Mouse (Mus musculus) heart, adult 2 months (tissue): ENCODE results near the gene Kcnc1. TPM values are rescaled to one million over a fixed set of nuclear protein-coding genes. Genes with fewer than 3 reads are reported as not detected.

Source experiments
- DNase-seq, 2 experiments: peaks; one replicate each; pipeline ENCODE4 v3.0.0; 2021
- H3K27ac ChIP-seq: fragments of 200-600 bp; 2 replicates; pipeline ENCODE4 v1.8.1; 2022
- H3K27me3 ChIP-seq: fragments of 200-500 bp; 2 replicates; pipeline ENCODE4 v1.6.1; 2012; ENCODE audit warnings: mild to moderate bottlenecking, low read length, inconsistent platforms, mixed read lengths; ENCODE audit not compliant: control insufficient read depth, insufficient read depth
- H3K36me3 ChIP-seq: fragments of 200-500 bp; 2 replicates; pipeline ENCODE4 v1.6.1; 2012; ENCODE audit warnings: low read length, inconsistent platforms; ENCODE audit not compliant: control insufficient read depth, insufficient read depth
- H3K4me1 ChIP-seq: fragments of 200-500 bp; 2 replicates; pipeline ENCODE4 v1.6.1; 2011; ENCODE audit warnings: low read length; ENCODE audit not compliant: control insufficient read depth, insufficient read depth
- H3K4me3 ChIP-seq: fragments of 200-600 bp; 2 replicates; pipeline ENCODE4 v1.8.1; 2022
- H3K79me2 ChIP-seq: fragments of 200-500 bp; replicated peaks from 2 replicates; pipeline ENCODE4 v1.6.1; 2012; ENCODE audit warnings: mild to moderate bottlenecking, inconsistent platforms, low read length, moderate library complexity, mixed read lengths; ENCODE audit not compliant: control insufficient read depth, insufficient read depth
- H3K9ac ChIP-seq: fragments of 200-500 bp; 2 replicates; pipeline ENCODE4 v1.6.1; 2012; ENCODE audit warnings: low read depth, mild to moderate bottlenecking, control low read depth, inconsistent platforms, low read length, mixed read lengths
- CTCF ChIP-seq: fragments of 200-600 bp; IDR thresholded peaks from 2 replicates; pipeline ENCODE4 v1.8.1; 2022; ENCODE audit warnings: antibody characterized with exemption, mild to moderate bottlenecking, moderate library complexity
- EP300 ChIP-seq: fragments of 200-500 bp; IDR thresholded peaks from 2 replicates; pipeline ENCODE4 v1.6.1; 2011; ENCODE audit warnings: low read depth, low read length, control low read depth; ENCODE audit not compliant: insufficient read depth
- POLR2A ChIP-seq: fragments of 200-500 bp; IDR thresholded peaks from 2 replicates; pipeline ENCODE4 v1.6.1; 2011; ENCODE audit warnings: mild to moderate bottlenecking, low read depth, low read length, control low read depth; ENCODE audit not compliant: insufficient read depth
- WGBS: fragments of 180-500 bp; shearing (Covaris S2); methylation state at CpG from one replicate; pipeline ENCODE4 v1.1.7; 2018; 5-methylcytosine and 5-hydroxymethylcytosine counted together
- intact Hi-C: fragments of 180-260 bp; cut with DNase I; formaldehyde crosslinking; loops from one replicate; pipeline ENCODE4 v1.15.1; 2025
- polyA plus RNA-seq: library from polyadenylated mRNA; depleted of rRNA; stranded (reverse); fragments of >200 nt; gene quantifications from 2 replicates; pipeline ENCODE4 v1.2.3, GENCODE M21; 2012
- total RNA-seq, 2 experiments: library from RNA; stranded (reverse); gene quantifications; 2 replicates each; pipeline ENCODE4 v1.2.3; 2021

The Kcnc1 gene
- total and polyA plus RNA-seq, 3 experiments, result 0.09 to 0.21 (median 0.10) TPM

DNA sequence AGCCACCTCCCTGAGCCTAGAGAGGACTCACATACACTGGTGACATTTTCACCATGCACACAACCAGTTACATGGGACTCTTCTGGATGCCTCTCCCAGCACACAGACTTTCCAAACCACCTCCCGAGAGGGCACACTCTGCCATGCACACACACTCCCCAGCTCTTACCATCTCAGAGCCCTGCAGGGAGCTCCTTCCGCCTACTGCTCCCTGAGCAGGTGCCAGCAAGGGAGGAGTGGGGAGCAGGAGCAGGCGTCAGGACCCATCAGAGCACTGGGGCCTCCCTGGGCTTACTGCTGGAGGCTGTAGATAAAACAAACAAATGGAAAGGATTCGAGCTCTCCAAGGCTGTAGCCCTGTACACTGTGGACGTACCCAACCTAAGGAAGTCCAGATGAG is 25.2 kb downstream of the Kcnc1 start:
- intact Hi-C loops, result no loop called here
- Histone ChIP-seq H3K9ac (no peak overlapping the region), H3K27me3 (no peaks in the 10 kb centered on the region), H3K79me2 (no peaks in the 10 kb centered on the region), H3K27ac (no peak overlapping the region), H3K4me1 (no peaks in the 10 kb centered on the region), H3K4me3 (no peak overlapping the region), H3K36me3 (no peaks in the 10 kb centered on the region)
- DNase-seq, result no peak
- WGBS, result 50% methylated on average over 5 of the region's 5 CpGs
- TF ChIP-seq EP300 (no peak), CTCF (no peak), POLR2A (no peak)

DNA sequence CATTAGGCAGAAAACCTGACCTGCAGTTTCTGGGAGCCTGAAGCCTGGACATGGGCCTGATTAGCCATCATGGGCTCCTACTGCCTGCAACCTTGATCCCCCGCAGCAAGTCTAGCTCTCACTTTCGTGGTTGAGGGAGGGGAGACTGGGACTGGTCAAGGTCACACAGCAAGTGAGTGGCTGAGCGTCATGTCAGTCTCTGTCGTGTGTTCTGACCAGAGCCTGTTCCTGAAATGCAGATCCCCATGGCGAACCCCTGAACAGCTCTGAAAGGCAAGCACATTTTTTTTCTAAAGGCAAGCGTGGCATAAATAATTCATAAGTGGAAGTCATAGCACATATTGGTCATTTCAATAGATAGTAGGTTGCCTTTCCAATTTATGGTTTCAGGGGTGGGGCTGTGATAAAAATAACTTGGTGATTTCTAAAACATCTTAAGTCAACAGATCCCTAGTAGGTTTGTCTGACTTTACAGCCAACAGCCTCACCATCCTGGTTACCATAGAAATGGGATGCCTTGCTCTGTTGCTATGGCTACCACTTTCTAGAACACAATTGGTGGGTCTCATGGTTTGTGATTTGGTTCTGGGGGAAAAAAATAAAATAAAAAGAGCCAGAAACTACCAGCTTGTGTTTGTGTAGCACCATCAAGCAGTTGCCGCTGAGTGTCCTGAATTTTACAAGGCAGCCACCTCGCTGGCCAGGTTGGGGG is 25.9 kb downstream of the Kcnc1 start:
- Histone ChIP-seq H3K27me3 (no peaks in the 10 kb centered on the region), H3K9ac (no peak overlapping the region), H3K4me3 (no peak overlapping the region), H3K27ac (no peak overlapping the region), H3K79me2 (no peaks in the 10 kb centered on the region), H3K4me1 (no peaks in the 10 kb centered on the region), H3K36me3 (no peaks in the 10 kb centered on the region)
- intact Hi-C loops, result no loop called here
- WGBS, result 78% methylated on average over 8 of the region's 8 CpGs
- TF ChIP-seq CTCF, result no peak
- no peak for TF ChIP-seq POLR2A
- TF ChIP-seq EP300, result no peak
- no peak for DNase-seq

DNA sequence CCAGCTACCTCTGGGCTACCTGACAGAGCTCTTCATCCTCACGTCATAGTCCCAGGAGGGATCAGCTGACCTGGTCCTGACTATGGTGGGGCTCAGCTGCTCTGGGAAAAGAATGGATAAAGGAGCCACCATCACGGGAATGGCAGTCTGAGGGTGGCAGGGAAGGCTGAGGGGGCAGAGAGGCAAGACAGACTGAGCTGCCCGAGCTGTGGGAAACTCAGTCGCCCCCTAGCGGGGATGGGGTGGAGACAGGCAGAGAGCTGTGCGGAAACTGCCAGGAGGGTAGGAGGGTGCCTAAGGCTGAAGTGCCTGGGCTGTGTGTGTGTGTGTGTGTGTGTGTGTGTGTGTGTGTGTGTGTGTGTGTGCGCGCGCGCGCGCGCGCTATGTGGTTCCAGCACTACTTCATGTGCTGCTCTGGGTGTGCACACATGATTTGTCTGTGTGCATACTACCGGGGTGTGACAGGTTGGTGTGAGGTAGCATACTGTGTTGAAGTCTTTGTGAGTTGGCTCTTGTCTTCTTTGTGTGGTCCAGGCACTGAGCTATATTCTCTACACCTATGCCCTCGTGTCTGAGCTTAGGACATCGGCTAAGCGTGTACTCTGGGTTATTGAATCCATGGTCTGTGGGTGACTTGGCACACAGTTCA is 26.6 kb downstream of the Kcnc1 start:
- 60% methylated on average over 18 of the region's 18 CpGs for WGBS
- intact Hi-C loops, result no loop called here

DNA sequence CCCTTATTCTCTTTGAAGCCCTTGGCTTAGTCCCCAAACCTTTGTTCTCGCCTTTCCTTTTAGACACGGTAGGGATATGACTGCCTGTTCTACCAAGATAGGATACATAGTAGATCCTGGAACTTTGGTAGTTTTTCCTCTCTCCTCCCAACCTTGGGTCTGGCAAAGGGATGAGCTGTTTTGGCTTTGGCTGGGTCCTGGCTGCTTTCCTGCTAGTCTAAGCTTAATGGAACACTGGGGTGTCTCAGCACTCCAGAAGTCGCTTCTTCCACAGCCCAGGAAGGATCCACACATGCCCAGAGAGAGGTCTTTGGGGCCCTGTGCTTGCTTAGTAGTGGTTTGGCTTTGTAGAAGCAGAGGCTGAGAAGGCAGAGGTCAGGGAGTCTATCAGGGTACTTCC is 27.7 kb downstream of the Kcnc1 start:
- Histone ChIP-seq H3K4me1 (no peaks in the 10 kb centered on the region), H3K9ac (no peak overlapping the region), H3K36me3 (no peaks in the 10 kb centered on the region), H3K27me3 (no peaks in the 10 kb centered on the region), H3K4me3 (no peak overlapping the region), H3K79me2 (no peaks in the 10 kb centered on the region), H3K27ac (no peak overlapping the region)
- intact Hi-C loops, result no loop called here
- DNase-seq, result no peak
- 44% methylated on average over 3 of the region's 3 CpGs for WGBS
- TF ChIP-seq CTCF (no peak), EP300 (no peak), POLR2A (no peak)

More for the DNA sequence above, 26.6 kb downstream of the Kcnc1 start:
- no peaks in the 10 kb centered on the region for H3K79me2 ChIP-seq
- no peaks in the 10 kb centered on the region for H3K4me1 ChIP-seq
- no peak overlapping the region for H3K4me3 ChIP-seq
- no peak overlapping the region for H3K27ac ChIP-seq
- TF ChIP-seq CTCF, result peak; percentile 55
- TF ChIP-seq POLR2A, result no peak
- H3K27me3 ChIP-seq, result no peaks in the 10 kb centered on the region
- no peaks in the 10 kb centered on the region for H3K36me3 ChIP-seq
- H3K9ac ChIP-seq, result no peak overlapping the region
- DNase-seq, result peak; percentile 18 to 35

DNA sequence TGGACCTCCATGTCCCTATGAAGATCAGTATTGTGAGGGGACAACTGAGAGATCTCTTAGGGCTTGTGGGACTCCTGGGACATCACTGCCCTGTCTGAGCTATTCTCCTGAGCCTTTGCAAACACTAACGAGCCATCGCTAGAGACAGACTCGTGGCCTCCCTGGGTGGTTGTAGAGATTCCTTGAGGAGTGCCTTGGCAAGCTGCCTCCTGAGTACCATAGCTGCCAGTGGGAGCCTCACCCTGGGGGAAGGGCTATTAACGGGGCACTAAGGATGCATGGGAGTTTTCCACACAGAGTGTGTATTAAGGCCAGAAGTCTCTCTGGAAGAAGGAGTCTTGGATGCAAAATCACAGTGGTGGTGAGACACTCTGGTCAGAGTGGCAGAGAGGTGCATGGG is 28.7 kb downstream of the Kcnc1 start:
- Histone ChIP-seq H3K79me2 (no peaks in the 10 kb centered on the region), H3K4me1 (no peaks in the 10 kb centered on the region), H3K9ac (no peak overlapping the region), H3K27me3 (no peaks in the 10 kb centered on the region), H3K4me3 (no peak overlapping the region), H3K36me3 (no peaks in the 10 kb centered on the region), H3K27ac (no peak overlapping the region)
- 58% methylated on average over 4 of the region's 4 CpGs for WGBS
- no peak for DNase-seq
- intact Hi-C loops, result no loop called here
- no peak for TF ChIP-seq EP300
- no peak for TF ChIP-seq CTCF
- no peak for TF ChIP-seq POLR2A

DNA sequence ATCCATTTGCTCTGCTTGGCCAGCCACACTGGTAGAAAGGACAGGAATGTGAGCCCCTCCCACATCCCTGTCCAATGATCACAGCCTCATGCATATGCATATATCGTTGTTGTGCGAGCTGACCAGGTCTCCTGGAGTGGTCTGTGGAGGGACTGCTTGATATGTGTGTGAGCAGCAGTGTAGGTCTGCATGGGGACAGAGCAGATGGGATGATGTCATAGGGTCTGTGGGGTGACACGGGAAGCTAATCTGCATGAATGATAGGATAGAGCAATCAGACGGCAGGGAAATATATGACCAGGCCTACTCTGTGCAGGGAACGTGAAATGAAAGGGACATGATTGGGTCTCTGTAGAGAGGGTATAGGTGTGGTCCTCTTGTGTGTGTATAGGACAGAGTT is 37.6 kb downstream of the Kcnc1 start:
- WGBS, result 38% methylated on average over 5 of the region's 5 CpGs
- no peaks in the 10 kb centered on the region for H3K36me3 ChIP-seq
- DNase-seq, result no peak
- H3K4me1 ChIP-seq, result no peaks in the 10 kb centered on the region
- intact Hi-C loops, result no loop called here
- no peaks in the 10 kb centered on the region for H3K79me2 ChIP-seq
- H3K4me3 ChIP-seq, result no peak overlapping the region
- H3K9ac ChIP-seq, result no peak overlapping the region
- H3K27me3 ChIP-seq, result no peaks in the 10 kb centered on the region
- TF ChIP-seq CTCF (no peak), EP300 (no peak), POLR2A (no peak)
- H3K27ac ChIP-seq, result no peak overlapping the region
